8 mouse cellular contexts compared by ENCODE assay signal in the genomic region with DNA sequence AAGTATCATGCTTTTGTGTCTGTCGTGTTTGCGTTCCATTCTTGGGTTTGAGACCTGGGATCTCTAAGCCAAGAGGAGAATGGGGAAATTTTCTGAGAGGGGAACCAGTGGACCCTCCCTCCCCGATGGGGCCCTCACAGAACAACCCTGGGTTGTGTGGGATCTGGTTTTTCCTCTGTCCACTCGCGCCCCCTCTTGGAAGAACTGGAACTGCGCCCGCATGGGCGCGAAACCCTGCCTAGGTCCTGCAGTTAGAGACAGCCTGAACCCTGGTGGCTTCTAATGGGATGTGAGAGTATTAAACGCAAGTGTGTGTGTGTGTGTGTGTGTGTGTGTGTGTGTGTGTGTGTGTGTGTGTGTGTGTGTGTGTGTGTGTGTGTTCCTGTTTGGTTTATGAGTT. TPM values are rescaled to one million over a fixed set of nuclear protein-coding genes. Genes with fewer than 3 reads are reported as not detected.
DNase-seq lines count a peak whose midpoint lies in the region; ATAC-seq lines count a peak whose summit lies in the region.

No protein-coding gene starts in this region.

- 32% methylated on average over 10 of the region's 10 CpGs for WGBS in midbrain, embryonic 10.5 days
- 31% methylated on average over 10 of the region's 10 CpGs for WGBS in midbrain, embryonic 15.5 days
- 30% methylated on average over 10 of the region's 10 CpGs for WGBS in intestine, embryonic 14.5 days
- WGBS in liver, embryonic 16.5 days (ENCODE audit: insufficient replicate concordance): 7% methylated on average over 10 of the region's 10 CpGs
- WGBS in neural tube, embryonic 15.5 days: 29% methylated on average over 10 of the region's 10 CpGs

- peak; percentile 83 for DNase-seq in midbrain, embryonic 10.5 days (ENCODE audit: low spot score)
- DNase-seq in adrenal gland, postnatal 36 days: peak; percentile 79 to 86
- DNase-seq in gastrocnemius, postnatal 25 days: peak; percentile 36
- peak; percentile 94 for DNase-seq in intestine, embryonic 14.5 days (ENCODE audit: low spot score)

- no peaks in the 10 kb centered on the region for H3K9me3 ChIP-seq in midbrain, embryonic 10.5 days (replicated peaks)
- no peaks in the 10 kb centered on the region for H3K9me3 ChIP-seq in midbrain, embryonic 15.5 days
- H3K9me3 ChIP-seq in intestine, embryonic 14.5 days (ENCODE audit: control insufficient read depth, low read length): no peaks in the 10 kb centered on the region
- no peaks in the 10 kb centered on the region for H3K9me3 ChIP-seq in liver, embryonic 16.5 days (replicated peaks; ENCODE audit: control insufficient read depth, low read length)
- H3K9me3 ChIP-seq in neural tube, embryonic 15.5 days (replicated peaks): no peaks in the 10 kb centered on the region

- no peak overlapping the region for H3K4me3 ChIP-seq in midbrain, embryonic 10.5 days
- H3K4me3 ChIP-seq in midbrain, embryonic 15.5 days: no peak overlapping the region
- H3K4me3 ChIP-seq in intestine, embryonic 14.5 days (ENCODE audit: low read depth, low read length): no peak overlapping the region
- no peak overlapping the region for H3K4me3 ChIP-seq in liver, embryonic 16.5 days (ENCODE audit: low read depth, low read length)
- no peak overlapping the region for H3K4me3 ChIP-seq in neural tube, embryonic 15.5 days (replicated peaks)

- no peak for ATAC-seq in midbrain, embryonic 15.5 days (replicated peaks)
- ATAC-seq in intestine, embryonic 14.5 days (replicated peaks; ENCODE audit: low FRiP score, low TSS enrichment, low read depth): no peak; the same call in 1 of the 2 replicates
- peak; percentile 28; the same call in 1 of the 2 replicates for ATAC-seq in liver, embryonic 16.5 days (ENCODE audit: low read depth)
- ATAC-seq in neural tube, embryonic 15.5 days (ENCODE audit: low FRiP score): no peak
- no peak for ATAC-seq in activated CD4-positive, CD25-positive, alpha-beta regulatory T cell, adult 4 months

- 0 out of 2 replicates have a peak, but pooled peaks cover 4% of the 10 kb centered on the region for H3K36me3 ChIP-seq in midbrain, embryonic 10.5 days
- no peaks in the 10 kb centered on the region for H3K36me3 ChIP-seq in midbrain, embryonic 15.5 days (replicated peaks)
- 0 out of 2 replicates have a peak, but pooled peaks cover 3% of the 10 kb centered on the region for H3K36me3 ChIP-seq in intestine, embryonic 14.5 days (ENCODE audit: control insufficient read depth, insufficient read depth, low read length)
- H3K36me3 ChIP-seq in liver, embryonic 16.5 days (ENCODE audit: control insufficient read depth, insufficient read depth): no peaks in the 10 kb centered on the region
- H3K36me3 ChIP-seq in neural tube, embryonic 15.5 days: no peaks in the 10 kb centered on the region

- H3K4me2 ChIP-seq in midbrain, embryonic 15.5 days: no peak overlapping the region
- peak overlapping the region; percentile 44 for H3K4me2 ChIP-seq in intestine, embryonic 14.5 days (ENCODE audit: low read length)
- peak overlapping the region; percentile 28 for H3K4me2 ChIP-seq in liver, embryonic 16.5 days (ENCODE audit: low read depth, low read length)
- no peak overlapping the region for H3K4me2 ChIP-seq in neural tube, embryonic 15.5 days

- peak overlapping the region; percentile 81 for H3K27ac ChIP-seq in midbrain, embryonic 10.5 days (replicated peaks)
- H3K27ac ChIP-seq in midbrain, embryonic 15.5 days: no peak overlapping the region
- peak overlapping the region; percentile 80 for H3K27ac ChIP-seq in intestine, embryonic 14.5 days (ENCODE audit: low read depth)
- peak overlapping the region; percentile 73 for H3K27ac ChIP-seq in liver, embryonic 16.5 days (ENCODE audit: low read length)
- peak overlapping the region; percentile 58; the same call in 1 of the 2 replicates for H3K27ac ChIP-seq in neural tube, embryonic 15.5 days (replicated peaks)

- no peak overlapping the region for H3K9ac ChIP-seq in midbrain, embryonic 15.5 days
- no peak overlapping the region for H3K9ac ChIP-seq in intestine, embryonic 14.5 days (ENCODE audit: low read length)
- no peak overlapping the region for H3K9ac ChIP-seq in liver, embryonic 16.5 days (ENCODE audit: low read depth, low read length)
- H3K9ac ChIP-seq in neural tube, embryonic 15.5 days (replicated peaks): no peak overlapping the region

- peaks cover 8% of the 10 kb centered on the region; the same call in 1 of the 2 replicates for H3K27me3 ChIP-seq in midbrain, embryonic 10.5 days (ENCODE audit: low read depth, poor library complexity, severe bottlenecking)
- 0 out of 2 replicates have a peak, but pooled peaks cover 5% of the 10 kb centered on the region for H3K27me3 ChIP-seq in midbrain, embryonic 15.5 days (replicated peaks)
- no peaks in the 10 kb centered on the region for H3K27me3 ChIP-seq in intestine, embryonic 14.5 days (replicated peaks; ENCODE audit: control insufficient read depth, insufficient read depth, low read length)
- H3K27me3 ChIP-seq in liver, embryonic 16.5 days (ENCODE audit: control insufficient read depth, insufficient read depth, low read depth, low read length): no peaks in the 10 kb centered on the region
- H3K27me3 ChIP-seq in neural tube, embryonic 15.5 days (replicated peaks): no peaks in the 10 kb centered on the region

- peaks cover 50% of the 10 kb centered on the region for H3K4me1 ChIP-seq in midbrain, embryonic 10.5 days
- H3K4me1 ChIP-seq in midbrain, embryonic 15.5 days: peaks cover 20% of the 10 kb centered on the region
- peaks cover 39% of the 10 kb centered on the region for H3K4me1 ChIP-seq in intestine, embryonic 14.5 days (replicated peaks; ENCODE audit: control insufficient read depth, insufficient read depth, low read length)
- H3K4me1 ChIP-seq in liver, embryonic 16.5 days (ENCODE audit: control insufficient read depth, low read depth, low read length): peaks cover 49% of the 10 kb centered on the region
- H3K4me1 ChIP-seq in neural tube, embryonic 15.5 days: peaks cover 27% of the 10 kb centered on the region

RNA-seq across cellular contexts. Expression of a gene that starts 6.4 kb away (rescaled TPM):
- 70.2 and 86.2 TPM in 2 replicates for polyA plus RNA-seq in midbrain, embryonic 10.5 days (2016; fragmentation: Nextera tagmentation; extraction: Ambion mirVana)
- polyA plus RNA-seq in midbrain, embryonic 15.5 days (2015; fragmentation: Nextera tagmentation; extraction: Ambion mirVana): 30.7 and 33.7 TPM in 2 replicates
- total RNA-seq in adrenal gland, postnatal 36 days (2021): 100 to 1,000 TPM in 1 of 2 experiments, 10 to 100 TPM in 1; 68.4 to 105 TPM
- 10 to 100 TPM in 1 of 2 experiments, 1 to 10 TPM in 1; 9.7 to 14.0 TPM for total RNA-seq in gastrocnemius, postnatal 25 days (2021)
- 101 and 109 TPM in 2 replicates for polyA plus RNA-seq in intestine, embryonic 14.5 days (2014; fragmentation: Nextera tagmentation; extraction: Ambion mirVana)
- 18.1 and 18.8 TPM in 2 replicates for polyA plus RNA-seq in liver, embryonic 16.5 days (2015; fragmentation: Nextera tagmentation; extraction: Ambion mirVana)
- 57.5 and 59.1 TPM in 2 replicates for polyA plus RNA-seq in neural tube, embryonic 15.5 days (2015; fragmentation: Nextera tagmentation; extraction: Ambion mirVana)
- under 1 TPM; 0.56 to 0.97 TPM for polyA plus RNA-seq in activated CD4-positive, CD25-positive, alpha-beta regulatory T cell, adult 4 months (2017; shearing (Covaris generic))

RNA-seq across cellular contexts. Expression of a gene that starts 11.5 kb away (rescaled TPM):
- 4.2 and 4.6 TPM in 2 replicates for polyA plus RNA-seq in midbrain, embryonic 10.5 days (2016; fragmentation: Nextera tagmentation; extraction: Ambion mirVana)
- polyA plus RNA-seq in midbrain, embryonic 15.5 days (2015; fragmentation: Nextera tagmentation; extraction: Ambion mirVana): 5.2 and 6.4 TPM in 2 replicates
- total RNA-seq in adrenal gland, postnatal 36 days (2021): 1 to 10 TPM; 3.0 to 4.0 TPM
- total RNA-seq in gastrocnemius, postnatal 25 days (2021): 1 to 10 TPM; 2.2 to 2.7 TPM
- polyA plus RNA-seq in intestine, embryonic 14.5 days (2014; fragmentation: Nextera tagmentation; extraction: Ambion mirVana): 11.0 and 13.1 TPM in 2 replicates
- 0.95 and 1.4 TPM in 2 replicates for polyA plus RNA-seq in liver, embryonic 16.5 days (2015; fragmentation: Nextera tagmentation; extraction: Ambion mirVana)
- 4.8 and 7.6 TPM in 2 replicates for polyA plus RNA-seq in neural tube, embryonic 15.5 days (2015; fragmentation: Nextera tagmentation; extraction: Ambion mirVana)
- not detected for polyA plus RNA-seq in activated CD4-positive, CD25-positive, alpha-beta regulatory T cell, adult 4 months (2017; shearing (Covaris generic))

RNA-seq across cellular contexts. Expression of a gene that starts 55.6 kb away (rescaled TPM):
- polyA plus RNA-seq in midbrain, embryonic 10.5 days (2016; fragmentation: Nextera tagmentation; extraction: Ambion mirVana): 42.9 and 45.3 TPM in 2 replicates
- 33.7 and 34.3 TPM in 2 replicates for polyA plus RNA-seq in midbrain, embryonic 15.5 days (2015; fragmentation: Nextera tagmentation; extraction: Ambion mirVana)
- 10 to 100 TPM; 27.2 to 31.7 TPM for total RNA-seq in adrenal gland, postnatal 36 days (2021)
- 10 to 100 TPM; 11.3 to 11.5 TPM for total RNA-seq in gastrocnemius, postnatal 25 days (2021)
- polyA plus RNA-seq in intestine, embryonic 14.5 days (2014; fragmentation: Nextera tagmentation; extraction: Ambion mirVana): 32.8 and 34.0 TPM in 2 replicates
- polyA plus RNA-seq in liver, embryonic 16.5 days (2015; fragmentation: Nextera tagmentation; extraction: Ambion mirVana): 10.2 and 11.1 TPM in 2 replicates
- 33.9 and 41.5 TPM in 2 replicates for polyA plus RNA-seq in neural tube, embryonic 15.5 days (2015; fragmentation: Nextera tagmentation; extraction: Ambion mirVana)
- 1 to 10 TPM; 2.1 to 2.5 TPM for polyA plus RNA-seq in activated CD4-positive, CD25-positive, alpha-beta regulatory T cell, adult 4 months (2017; shearing (Covaris generic))

Comparison
In these comparisons a context has a peak if more than half of its experiments do, and no peak if none do; other contexts are left out.
1. DNase-seq: peak in every context shown above with its lines; median percentile 94 in intestine, embryonic 14.5 days; 83 in midbrain, embryonic 10.5 days; 82 in adrenal gland, postnatal 36 days; 36 in gastrocnemius, postnatal 25 days.
2. H3K4me2 ChIP-seq: peak in intestine, embryonic 14.5 days (single experiment) and liver, embryonic 16.5 days (single experiment); none in midbrain, embryonic 15.5 days (single experiment) and neural tube, embryonic 15.5 days (single experiment).